Mouse (Mus musculus): ENCODE results near the gene Drosha.
"Not testable (repeated sequence)": the region's sequence is repeated elsewhere in the genome, so short reads cannot be mapped to it uniquely, and the experiment has no call there.

The Drosha gene

DNA sequence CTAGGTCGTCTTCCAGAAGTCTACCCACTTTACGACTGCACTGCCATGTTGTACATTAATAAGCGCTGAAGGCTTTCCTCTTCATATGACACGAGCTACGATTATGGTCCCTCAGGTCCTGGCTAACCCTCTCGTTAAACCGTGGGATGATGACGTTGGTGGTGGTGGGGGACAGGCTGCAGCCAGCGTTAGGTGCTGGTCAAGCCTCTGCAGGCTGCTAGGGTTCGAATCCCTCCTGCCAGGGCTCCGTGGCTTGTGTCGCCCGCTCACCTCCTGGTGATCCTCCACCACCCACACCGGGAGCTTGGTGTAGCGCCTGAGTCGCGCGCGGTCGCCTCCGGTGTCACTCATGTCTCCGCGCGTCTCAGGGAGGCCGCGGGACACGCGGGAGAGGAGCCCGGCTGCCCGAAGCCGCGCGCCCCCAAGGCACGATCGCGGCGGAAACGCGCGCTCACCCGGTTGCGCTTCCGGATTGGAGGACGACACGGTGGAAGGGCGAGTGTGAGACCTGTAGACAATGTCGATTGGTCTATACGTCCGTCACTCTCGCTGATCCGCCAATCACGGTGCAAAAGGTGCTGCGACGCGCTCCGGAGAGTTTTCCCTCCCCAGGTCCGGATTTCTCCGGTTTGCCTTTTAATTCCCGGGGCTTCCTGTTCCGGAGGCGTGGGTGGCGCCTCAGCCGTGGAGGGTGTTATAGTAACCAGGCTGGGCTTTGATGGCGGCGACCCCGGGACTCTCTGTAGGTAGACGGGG, at the start of gene Drosha, which contains the start of gene 6030458C11Rik:
Drosha (plus strand) TSS at position 619 of the 756 bp plus-strand sequence.
6030458C11Rik (minus strand) TSS at position 453 of the 756 bp plus-strand sequence.
- peak; percentile 97 for DNase-seq (ENCODE audit: low spot score)

DNA sequence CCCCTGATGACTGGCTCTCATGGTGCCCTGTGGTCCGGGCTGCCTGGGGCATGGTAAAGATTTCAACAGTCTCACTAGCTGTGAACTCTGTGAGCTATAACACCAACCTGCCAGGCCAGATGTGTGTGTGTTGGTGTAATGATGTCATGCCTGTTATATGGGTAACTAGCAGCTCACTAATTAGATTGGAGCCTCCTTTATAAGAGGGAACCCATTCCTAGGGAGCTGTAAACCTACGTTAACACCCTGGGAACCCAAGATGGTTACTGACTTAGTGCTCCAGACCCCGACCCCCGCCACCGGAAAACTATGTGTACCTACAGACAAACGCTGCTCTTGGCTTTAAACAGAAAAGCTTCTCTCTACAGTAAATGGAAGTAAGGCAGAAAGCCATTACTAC, 43.3 kb upstream of the Drosha start:
- no peak for DNase-seq (ENCODE audit: low spot score)

DNA sequence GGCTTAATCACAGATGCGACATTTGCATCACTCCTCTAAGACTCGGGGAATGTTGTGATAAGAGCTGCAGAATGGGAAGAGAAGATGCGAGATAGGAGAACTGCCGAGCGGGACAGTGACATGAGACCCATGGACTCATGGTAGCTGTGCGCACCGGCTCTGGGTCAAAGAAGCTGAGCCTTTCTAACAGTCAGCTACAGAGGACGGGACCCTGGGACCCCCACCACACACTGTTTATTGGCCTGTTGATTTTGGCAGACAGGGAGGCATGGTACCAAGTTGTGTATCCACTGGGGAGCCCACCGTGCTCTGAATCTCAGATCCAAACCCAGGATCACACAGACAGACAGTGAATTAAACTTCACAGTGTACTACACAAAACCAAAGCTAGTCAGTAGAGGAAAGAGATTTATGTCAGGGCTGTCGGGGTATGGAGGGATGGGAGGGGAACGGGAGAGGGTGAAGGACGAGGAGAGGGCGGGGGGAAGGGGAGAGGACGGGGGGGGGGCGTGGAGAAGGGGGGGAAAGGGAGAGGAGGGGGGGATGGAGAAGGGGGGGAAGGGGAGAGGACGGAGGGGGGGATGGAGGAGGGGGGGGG, 42.8 kb upstream of the Drosha start:
- no peak for DNase-seq (ENCODE audit: low spot score)

DNA sequence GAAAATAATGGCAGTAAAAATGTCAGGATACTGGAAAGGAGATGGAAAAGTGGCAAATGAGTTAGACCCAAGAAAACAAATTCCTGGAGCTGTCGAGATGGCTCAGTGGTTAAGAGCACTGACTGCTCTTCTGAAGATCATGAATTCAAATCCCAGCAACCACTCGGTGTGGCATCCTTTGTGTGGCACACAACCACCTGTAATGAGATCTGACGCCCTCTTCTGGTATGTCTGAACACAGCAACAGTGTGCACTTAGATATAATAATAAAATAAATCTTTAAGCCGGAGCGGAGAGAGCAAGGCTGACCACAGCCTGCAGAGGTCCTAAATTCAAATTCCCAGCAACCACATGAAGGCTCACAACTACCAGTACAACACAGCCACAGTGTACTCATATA, 36.1 kb upstream of the Drosha start:
- DNase-seq (ENCODE audit: low spot score): no peak

DNA sequence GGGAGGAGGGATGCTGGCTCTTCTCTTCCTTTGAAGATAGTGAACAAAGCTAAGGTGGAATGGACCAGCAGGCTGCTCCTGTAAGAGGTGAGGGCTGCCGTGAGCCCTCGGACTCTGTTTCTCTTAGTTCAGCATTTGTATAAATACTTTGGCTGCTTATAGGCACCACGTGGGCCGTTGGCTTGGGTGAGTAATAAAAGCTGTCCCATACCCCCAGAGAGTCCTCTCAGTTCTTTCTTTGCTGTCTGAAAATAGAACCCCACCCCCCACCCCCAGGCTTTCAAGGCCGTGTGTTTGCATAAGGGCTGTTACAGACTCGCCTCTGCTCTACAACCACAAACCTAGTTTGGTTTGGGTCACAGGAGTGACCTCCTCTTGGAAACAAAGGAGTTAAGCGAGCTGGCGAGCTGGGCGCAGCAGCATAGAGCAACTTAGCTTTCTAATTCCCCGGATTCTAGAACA, 35.2 kb upstream of the Drosha start:
- no peak for DNase-seq (ENCODE audit: low spot score)

DNA sequence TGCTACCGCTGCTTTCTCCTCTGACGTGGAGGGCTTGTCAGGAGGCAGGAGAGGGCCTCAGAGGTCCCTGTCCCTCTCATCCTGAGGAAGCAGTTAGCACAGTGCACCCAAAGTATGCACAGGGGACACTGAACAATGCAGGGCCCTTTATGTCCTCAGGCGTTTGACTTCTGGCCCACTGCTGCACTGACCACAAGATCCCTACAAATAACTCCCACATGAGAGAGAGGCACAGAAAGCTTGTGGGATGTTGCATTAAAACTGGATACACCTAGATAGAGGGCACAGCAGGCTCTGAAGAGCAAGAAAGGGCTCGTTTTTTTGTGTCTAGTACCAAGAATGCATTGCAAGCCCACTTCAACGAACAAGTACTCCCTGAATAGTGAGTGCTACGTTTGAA, 30.3 kb upstream of the Drosha start:
- no peak for DNase-seq (ENCODE audit: low spot score)

DNA sequence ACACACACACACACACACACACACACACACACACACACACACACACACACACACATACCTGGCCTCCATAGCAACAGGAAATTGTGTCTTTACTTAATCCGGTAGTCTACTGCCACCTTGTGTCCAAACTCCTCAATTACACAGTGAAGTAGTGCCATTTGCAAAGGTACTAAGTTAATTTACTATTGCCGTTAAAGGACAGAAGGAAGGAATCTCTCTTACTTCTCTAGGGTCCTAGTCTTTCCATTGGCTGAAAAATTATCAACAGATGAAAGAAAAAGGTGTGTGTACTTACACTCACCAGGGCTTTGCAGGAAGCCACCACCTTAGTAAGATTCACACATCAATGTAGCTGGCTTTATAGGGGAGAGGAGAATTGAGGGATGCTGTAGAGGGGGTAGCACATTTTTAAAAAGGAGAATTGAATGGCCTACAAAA, 29.1 kb upstream of the Drosha start:
- DNase-seq (ENCODE audit: low spot score): peak; percentile 59

DNA sequence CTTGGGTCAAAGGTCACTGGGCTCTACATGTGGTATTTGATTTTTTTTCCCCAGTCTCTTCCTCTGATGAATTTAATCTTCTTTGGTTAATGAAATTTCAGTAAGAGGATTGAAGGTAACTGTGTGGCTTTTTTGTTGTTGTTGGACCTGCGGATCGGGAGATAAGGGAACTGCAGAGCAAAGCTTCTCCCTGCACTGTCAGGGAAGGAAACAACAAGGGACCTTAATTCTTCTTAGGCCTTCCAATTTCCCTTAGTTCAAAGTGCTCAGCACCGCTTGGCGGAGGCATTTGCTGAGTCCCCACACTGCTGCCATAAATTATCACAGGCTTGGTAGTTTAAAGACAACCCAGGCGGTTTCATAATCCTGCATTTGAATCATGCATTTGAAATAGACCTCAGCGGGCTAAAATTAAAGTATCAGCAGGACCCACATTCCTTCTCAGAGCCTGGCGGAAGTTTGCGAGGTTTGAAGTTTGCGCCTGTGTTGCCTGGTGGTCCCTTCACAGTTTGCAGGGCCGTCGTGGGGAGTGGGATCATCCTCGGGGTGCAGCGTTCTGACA, 28.6 kb upstream of the Drosha start:
- DNase-seq (ENCODE audit: low spot score): no peak

DNA sequence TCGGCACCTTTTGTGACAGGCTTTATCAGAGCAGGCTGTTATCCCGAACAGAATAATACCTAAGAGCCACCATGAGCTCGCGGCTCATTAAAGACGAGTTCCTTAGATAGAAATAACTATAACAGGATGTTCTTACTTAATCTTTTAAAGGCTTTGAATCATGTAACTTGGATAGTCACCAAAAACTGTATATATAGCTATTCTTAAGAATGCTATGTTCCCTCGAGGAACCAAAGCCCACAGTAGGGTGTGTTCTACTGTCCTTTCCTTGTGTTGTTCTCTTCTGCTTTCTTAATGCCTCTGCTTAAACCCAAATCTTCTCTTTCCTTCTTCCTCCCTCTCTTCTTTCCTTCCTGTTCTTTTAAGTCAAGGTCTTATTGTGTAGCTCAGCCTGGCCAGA, 26.6 kb upstream of the Drosha start:
- no peak for DNase-seq (ENCODE audit: low spot score)

DNA sequence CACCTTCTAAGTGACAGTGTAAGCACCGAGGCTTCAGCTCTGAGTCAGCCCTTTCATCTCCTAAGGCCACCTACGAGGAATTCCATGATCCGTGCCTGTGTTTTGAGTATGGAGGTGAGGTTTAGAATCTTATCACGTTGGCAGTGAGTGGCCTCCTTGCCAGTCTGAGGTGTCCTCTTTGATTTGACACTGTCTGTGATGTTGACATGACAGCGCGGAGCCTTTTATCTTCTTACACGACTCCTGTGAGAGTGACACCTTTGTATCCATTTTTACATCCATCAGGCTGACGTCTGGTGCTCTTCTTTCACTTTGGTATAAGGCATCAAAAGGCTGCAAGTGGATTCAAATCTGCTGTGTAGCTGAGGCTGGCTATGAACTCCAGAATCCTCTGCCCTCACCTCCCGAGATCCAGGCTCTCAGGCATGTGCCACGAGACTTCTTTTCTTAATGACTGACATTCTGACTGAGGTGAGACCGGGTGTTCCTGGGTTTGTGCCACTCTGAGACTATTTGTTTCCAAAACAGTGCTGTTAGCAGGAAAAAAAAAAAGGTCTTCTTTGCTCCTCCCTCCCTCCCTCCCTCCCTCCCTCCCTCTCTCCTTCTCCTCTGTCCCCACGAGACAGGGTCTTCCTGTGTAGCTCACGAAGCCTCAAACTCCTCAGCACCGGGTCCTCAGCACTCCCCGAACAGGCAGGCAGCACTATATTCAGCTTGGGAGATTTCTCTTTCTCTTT, 24.0 kb upstream of the Drosha start:
- no peak for DNase-seq (ENCODE audit: low spot score)

DNA sequence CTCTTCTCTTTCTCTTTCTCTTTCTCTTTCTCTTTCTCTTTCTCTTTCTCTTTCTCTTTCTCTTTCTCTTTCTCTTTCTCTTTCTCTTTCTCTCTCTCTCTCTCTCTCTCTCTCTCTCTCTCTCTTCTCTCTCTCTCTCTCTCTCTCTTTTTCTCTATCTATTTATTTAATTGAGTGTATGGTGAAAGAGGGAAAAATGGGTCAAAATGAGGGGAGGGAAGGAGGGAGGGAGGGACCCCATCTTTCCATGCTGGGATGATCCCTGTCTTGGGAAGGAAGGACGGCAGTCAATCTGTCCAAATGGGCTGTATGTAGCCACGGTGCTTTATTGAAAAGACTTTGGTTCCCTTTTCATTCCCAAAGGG, 23.5 kb upstream of the Drosha start:
- not testable (repeated sequence) for DNase-seq (ENCODE audit: low spot score)

DNA sequence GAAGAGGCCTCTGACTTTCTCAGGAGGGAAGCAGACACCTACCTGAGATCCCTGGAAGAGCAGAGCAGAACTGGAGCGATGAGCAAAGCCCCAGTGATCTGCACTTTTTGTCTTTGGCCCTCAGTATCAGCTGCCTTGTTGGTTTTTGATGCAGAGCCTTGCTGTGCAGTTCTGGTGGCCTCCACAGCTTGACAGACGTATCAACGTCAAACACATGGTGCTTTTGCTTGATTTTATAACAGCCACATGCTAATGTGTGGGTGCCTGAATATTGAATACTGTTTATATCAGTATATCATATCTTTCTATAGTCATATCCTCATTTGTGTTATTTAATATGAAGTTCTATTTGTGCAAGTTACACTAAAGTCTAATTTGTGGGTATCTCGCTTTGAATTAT, 19.5 kb upstream of the Drosha start:
- DNase-seq (ENCODE audit: low spot score): no peak

DNA sequence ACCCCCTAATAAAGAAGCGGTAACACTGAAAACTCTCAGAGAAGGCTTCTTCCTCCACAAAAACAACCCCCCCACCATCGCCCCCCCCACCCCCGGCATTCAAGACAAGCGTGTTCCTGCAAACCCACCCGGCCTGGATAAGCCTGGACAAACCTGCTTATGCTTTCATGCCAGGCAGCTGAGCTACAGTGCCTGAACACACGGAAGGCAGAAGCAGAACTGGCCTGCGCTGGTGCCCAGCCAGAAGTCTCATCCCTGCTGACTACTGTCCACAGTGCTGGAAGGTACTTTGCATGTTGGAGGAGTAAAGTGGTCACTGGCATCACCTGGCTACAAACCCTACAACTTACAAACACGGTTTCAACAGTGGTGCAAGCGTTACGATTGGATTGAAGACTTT, 17.5 kb upstream of the Drosha start:
- DNase-seq (ENCODE audit: low spot score): no peak

DNA sequence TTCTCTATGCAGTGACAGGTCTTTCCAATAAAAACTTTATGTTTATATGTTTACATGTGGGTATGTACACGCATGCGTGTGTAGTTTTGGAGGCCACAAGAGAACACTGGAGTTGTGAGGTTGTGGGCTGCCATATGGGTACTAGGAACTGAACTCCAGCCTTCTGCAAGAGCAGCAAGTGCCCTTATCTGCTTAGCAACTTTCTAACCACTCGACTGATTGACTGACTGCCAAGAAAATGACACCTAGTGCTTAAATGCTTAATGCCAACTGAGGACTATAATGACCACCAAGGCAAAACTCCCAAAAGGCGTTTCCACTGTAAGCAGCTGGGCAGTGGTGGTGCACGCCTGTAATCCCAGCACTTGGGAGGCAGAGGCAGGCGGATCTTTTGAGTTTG, 15.3 kb upstream of the Drosha start:
- DNase-seq (ENCODE audit: low spot score): no peak

DNA sequence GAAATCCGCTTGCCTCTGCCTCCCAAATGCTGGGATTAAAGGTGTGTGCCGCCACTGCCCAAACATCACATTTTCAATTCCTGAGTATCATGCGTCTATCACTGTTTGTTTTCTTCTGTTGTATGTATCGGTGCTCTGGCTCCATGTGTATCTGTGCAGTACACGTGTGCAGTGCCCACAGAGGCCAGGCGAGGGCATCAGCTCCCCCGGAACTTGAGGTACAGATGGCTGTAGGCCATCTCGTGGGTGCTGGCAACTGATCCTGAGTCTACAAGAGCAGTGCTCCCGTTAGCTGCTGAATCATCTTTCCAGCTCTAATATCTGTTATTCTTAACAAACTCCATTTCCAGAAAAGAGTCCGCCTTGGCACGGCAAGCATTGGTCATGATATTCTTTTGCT, 12.0 kb upstream of the Drosha start:
- DNase-seq (ENCODE audit: low spot score): no peak

DNA sequence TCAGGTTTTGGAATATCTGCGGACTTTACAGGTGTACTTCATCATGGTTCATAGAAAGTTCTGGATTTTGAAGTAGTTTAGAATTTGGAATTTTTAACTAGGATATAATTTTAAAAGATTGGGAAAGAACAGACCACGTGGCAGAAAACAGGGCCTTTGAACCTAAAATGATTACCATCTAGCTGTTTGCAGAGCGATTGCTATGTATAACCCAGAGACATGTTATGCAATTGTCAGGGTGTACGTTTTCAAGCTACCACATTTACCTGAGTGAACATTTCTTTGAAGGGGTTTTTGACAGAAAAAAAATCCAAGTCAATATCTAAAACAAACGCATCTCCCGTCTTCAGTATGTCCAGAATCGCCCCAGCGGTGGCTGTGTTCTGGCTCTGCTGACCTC, 7.0 kb upstream of the Drosha start:
- DNase-seq (ENCODE audit: low spot score): no peak

DNA sequence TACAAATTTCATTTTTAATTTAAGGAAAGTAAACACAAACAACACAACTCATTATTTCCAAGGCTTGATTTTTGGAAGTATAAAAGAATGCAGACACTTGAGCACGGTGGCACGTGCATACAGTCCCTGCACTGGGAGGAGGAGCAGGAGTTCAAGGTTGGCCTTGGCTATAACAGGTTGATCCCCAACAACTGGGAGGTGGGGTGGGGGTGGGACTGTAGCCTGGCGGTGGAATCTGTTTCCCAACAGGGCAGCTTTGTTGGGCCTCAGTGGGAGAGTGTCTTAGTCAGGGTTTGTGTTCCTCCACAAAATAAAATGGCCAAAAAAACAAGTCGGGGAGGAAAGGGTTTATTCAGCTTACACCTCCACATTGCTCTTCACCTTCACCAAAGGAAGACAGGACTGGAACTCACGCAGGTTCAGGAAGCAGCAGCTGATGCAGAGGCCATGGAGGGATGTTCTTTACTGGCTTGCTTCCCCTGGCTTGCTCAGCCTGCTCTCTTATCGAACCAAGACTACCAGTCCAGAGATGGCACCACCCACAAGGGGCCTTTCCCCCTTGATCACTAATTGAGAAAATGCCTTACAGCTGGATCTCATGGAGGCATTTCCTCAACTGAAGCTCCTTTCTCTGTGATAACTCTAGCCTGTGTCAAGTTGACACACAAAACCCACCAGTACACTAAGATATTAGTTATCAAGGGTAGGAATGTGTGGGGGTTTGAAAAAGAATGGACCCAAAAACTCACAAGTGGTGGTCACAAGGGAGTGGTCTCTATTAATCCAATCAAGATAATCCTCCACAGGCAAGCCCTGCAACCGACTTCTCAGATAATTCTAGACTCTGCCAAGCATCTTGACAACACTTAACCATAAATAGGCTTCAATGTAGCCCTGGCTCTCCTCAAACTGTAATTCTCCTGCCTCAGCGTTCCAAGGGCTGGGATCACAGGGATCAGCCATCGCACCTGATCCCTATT, 1.9 kb upstream of the Drosha start:
- DNase-seq (ENCODE audit: low spot score): no peak

DNA sequence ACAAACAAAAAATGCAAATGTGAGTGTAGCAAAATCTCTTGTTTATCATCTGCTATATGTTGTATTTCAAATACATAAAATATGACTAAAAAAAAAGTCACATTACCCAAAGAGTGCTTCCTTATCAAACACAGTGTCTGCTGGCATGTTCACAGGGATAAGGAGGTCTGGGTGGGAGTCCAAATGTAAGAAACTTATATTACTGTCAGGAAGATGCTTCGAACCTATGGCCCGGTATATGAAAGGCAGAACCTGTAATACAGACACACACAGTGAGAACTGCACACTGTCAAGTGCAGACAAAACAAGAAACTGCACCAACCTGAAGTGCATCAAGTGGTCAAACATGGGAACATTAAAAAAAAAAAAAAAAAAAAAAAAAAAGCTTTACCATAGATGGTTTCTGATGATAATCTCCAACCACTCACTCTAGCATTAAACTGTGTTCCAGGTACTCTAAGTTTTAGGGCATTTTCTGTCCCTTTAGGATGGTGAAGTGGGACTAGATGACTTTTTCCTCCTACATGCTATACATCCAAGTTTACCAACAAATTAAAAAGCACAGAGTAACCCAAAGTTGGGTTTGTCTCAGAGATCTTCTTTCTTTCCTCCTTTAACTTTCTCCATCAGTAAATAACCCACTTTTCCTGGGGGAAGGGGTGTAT, 1.0 kb upstream of the Drosha start:
- no peak for DNase-seq (ENCODE audit: low spot score)

DNA sequence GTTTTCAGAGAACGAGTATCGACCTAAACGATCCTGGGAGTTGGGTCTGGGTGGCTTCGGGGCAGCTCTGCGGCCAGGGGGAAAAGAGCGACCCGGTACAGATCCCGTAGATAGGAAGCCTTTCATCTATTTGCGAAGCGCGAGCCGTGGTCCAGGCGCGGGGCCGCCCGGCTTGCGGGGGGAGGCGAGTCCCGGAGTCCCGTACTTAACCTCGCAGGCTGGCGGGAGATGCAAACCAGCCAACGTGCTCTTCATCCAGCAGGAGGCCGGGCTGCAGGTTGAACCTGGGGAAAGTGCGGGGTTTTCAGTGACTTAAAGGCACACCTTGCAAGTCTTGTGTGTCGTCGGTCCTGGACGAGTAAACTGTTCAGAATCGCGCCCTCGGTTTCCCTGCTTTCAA, 350 bp downstream of the Drosha start:
- peak; percentile 69 for DNase-seq (ENCODE audit: low spot score)

DNA sequence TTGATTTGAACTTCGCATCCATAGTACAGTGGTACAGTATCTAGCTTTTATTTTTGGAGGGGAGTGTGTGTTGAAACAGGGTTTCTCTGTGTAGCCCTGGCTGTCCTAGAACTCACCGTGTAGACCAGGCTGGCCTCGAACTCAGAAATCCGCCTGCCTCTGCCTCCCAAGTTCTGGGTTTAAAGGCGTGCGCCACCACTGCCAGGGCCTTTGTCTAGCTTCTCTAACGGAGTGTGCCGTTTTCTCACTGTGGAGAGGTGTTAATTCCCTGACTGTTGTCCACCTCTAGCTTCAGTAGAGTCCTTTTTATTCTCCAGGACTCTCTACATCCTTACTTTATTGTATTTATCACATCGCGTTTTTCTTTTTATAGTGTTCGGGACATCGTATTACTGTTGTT, 793 bp downstream of the Drosha start:
- no peak for DNase-seq (ENCODE audit: low spot score)

DNA sequence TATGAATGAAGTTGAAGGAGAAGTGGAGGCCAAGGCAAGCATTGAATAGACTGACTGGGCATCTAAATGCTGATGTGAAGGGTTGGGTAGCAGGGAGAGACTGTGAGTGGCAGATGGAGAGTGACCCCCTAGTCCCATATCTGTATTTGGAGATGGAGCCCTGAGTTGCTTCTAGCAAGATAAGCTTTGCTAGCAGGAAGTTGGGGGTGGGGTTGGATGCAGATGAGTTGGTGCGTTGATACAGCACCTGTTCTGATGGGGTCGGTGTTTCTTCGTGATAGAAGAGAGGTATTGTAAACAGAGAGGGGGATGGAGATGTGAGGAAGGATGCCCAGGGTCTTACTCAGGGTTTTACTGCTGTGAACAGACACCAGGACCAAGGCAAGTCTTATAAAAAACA, 5.3 kb downstream of the Drosha start:
- DNase-seq (ENCODE audit: low spot score): no peak
